Mouse (Mus musculus): ENCODE results near the gene Lbh.

The Lbh gene

DNA sequence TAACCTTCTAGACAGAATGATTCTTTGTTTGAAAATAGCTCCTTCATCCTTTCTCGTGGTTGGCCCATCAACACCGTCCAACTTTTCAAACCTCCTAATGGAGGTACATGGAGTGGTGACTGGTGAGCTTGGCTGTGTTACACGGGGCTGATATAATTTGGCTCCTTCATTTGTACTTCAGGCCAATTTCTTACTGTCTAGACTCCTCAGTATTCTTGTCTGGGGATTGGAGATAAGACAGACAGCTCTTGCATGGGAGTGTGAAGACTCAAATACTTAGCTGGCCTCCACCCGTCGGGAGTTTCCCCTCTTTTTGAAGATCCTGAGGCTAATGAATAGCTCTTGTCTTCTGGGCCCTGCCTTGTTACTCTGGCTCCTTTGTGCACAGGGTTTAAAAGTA is 26.3 kb downstream of the Lbh start:
- no peak for DNase-seq

GRCm38 (mm10) chr17:72947111-72947859 is 29.2 kb downstream of the Lbh start:
- DNase-seq, result no peak

DNA sequence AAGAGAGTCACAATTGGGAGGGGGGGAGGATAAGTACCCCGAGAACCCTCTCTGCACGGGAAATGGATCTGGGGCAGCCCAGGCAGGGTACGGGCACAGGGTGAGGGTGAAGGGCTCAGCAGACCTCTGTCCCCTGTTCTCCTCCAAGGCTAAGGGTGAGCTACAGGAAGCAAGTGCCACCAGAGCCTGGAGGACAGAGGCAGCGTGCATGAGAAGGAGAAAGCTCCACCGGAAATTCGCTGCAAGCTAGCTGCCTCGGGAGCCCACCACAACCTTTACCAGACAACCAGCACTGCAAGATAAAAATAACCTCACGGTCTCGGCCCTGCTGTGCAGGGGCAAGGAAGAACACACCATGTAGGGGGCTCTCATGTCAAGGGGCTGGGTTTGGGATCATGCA is 30.0 kb downstream of the Lbh start:
- no peak for DNase-seq

- no peak for DNase-seq
Measured at GRCm38 (mm10) chr17:72949247-72949701, 31.2 kb downstream of the Lbh start.

DNA sequence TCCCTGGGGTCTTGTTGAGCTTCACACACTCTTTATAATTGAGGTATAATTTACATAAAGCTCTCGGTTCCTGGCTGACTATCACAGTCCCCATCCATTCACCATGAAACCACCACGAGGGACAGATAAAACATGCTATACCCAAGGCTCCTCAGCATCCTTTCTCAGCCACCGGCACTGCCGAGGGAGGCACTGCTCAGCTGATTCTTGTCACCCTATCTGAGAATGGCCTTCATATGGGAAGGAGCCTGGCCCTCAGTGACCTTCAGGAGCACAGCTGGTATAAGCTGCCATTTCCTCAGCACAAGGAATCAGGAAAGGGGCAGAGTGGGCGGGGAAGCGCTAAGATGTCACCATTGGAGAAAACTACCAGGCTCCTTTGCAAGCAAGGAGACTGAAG is 33.2 kb downstream of the Lbh start:
- DNase-seq, result no peak

DNA sequence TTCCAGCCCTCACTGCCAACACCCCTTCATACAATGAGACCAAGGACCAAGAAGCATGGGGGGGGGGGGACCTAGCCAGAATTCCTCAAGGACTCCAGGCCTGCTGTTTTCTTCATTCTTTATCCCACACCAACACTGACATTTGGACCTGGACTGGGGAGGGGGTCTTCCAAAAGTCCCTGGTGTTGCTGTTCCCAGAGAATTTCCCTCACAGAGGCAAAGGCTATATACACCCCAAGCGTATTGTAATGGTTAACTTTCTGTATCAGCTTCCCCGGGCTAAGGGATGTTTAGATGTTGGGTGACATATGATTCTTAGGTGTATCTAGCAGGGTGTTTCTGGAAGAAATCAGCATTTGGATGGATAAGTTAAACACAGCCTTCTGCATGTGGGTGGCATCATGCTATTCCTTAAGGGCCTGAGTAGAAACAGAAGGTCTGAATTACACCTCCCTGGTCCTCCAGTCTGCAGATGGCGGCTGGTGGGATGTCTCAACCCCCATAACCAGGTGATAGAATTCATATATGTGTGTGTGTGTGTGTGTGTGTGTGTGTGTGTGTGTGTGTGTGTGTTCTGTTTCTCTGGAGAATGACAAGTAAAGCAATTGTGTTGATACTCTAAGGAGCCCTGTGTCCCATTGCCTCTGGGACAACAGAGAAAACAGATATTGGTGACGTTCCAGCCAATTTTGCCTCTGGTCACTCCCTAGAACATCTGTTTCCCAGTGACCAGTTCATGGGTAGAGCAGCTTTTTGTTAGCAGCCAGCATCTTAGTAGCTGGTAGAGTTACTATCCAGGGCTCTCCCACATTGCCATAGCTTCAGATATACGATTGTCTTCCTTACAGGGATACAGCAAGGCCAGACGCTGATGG is 35.9 kb downstream of the Lbh start:
- no peak for DNase-seq

DNA sequence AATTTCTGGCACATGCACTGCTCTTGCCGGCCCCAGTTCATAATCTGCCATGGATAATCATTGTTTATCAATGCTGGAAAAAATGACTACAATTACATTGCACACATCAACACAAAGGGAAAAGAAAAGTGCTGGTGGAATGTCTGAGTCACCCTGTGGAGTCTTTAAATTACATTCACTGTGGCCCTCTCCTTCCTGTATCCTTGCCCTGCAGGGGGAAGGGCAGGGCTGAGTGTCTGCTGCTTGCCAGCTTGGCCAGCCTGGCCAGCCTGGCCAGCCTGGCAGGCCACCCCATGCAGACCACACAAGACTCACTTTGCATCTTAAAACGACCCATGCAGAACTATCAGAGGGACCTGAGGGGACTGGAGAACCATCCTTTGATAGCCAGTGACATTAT is 37.4 kb downstream of the Lbh start:
- DNase-seq, result no peak

DNA sequence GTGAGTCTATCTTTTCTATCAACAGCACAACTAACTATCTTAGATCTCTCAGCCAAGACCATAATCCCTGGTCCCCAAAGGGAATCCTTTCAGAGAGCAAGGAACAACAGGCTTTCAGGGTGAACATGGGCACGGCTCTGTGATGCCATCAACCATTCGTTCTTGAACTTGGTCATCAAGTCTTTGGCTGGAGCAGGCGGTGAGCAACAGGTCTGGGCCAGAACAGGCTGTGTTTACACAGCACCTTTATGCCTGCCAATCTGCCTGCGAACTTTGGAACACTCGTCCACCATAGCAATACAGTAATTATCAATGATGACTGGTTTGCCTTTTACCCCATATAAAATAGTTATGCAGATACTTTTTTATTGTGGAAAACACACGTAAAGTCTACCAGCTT is 38.9 kb downstream of the Lbh start:
- DNase-seq, result no peak

- DNase-seq, result no peak
Measured at GRCm38 (mm10) chr17:72958886-72959285, 40.8 kb downstream of the Lbh start.

DNA sequence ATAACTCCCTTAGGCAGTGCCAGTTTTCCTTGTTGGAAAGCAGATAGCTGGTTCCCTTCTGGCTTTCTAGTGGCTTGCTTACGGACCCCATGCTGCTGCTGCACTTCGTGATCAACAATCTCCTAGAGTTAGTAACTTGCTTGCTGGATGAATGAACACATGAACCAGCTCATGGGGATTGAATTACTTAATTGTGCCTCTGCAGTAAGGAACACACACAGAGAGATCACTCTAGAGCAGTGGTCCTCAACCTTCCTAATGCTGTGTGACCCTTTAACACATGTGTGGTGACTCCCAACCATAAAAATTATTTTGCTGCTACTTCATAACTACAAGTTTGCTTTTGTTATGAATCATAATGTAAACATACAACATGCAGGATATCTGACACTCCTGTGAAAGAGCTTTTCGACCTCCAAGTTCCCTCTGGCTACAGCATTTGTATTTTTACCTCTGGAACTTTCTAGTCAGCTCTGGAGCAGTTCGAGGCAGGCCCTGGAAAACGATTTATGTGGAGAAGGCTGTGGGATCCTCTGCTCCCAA is 41.5 kb downstream of the Lbh start:
- no peak for DNase-seq

DNA sequence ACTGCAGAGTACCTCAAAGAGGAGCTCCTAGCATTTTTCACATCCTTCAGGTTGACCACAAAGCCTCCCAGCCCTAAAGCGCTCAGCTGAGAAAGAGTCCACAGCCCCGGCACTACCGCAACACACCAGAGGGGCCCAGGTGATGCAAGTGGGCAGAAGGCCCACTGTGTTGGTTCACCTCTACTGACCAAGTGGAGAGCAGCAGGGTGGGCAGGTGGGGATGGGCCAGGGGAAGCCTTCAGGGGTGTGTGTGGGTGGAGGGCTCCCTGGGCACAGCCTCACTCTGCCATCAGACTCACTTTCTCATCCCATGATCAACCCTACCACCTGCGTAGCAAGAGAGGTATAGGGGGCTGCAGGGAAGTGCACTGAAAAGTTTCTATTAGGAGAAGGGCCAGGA is 42.1 kb downstream of the Lbh start:
- DNase-seq, result no peak

DNA sequence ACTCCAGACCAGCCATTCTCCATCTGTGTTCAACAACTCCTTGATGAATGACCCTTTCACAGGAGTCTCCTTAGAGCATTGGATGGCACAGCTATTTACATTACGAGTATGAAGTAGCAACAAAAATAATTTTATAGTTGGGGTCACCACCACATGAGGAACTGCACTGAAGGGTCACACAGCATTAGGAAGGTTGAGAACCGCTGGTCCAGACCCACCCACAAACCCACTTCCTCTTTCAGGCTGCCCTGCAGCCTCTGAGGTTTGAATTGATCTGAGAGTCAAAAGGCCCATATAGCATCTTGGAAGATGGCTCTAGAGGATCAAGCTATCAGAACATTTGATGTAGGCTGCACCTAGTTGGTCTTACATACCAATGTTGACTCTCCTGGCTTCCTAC is 42.8 kb downstream of the Lbh start:
- no peak for DNase-seq

- DNase-seq, result no peak
Measured at GRCm38 (mm10) chr17:72961953-72962630, 44.0 kb downstream of the Lbh start.

GRCm38 (mm10) chr17:72965687-72966086 is 47.6 kb downstream of the Lbh start:
- no peak for DNase-seq

DNA sequence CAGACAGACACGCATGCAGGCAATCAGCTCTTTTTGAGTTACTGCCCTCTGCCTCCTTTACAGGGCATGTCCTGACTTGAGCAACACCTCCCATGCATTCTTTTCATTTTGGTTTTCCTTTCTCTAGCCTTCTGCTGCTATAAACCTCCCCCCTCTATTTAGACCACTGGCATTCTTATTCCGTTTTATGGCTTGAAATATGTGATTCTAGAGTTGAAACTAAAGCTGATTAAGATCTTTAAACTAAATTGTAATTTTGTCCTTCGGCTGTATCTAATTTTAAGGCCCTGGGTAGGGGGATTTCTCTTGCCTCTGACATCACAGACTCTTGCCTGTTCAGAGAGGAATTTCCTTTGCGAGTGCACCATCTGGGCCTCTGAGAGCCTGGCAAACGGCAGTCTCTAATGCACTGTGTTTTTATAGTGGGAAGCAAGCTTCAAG is 48.0 kb downstream of the Lbh start:
- DNase-seq, result no peak

- DNase-seq, result no peak
Measured at GRCm38 (mm10) chr17:72966878-72967277, 48.8 kb downstream of the Lbh start.

- DNase-seq, result no peak
Measured at GRCm38 (mm10) chr17:72967371-72968175, 49.5 kb downstream of the Lbh start.

- no peak for DNase-seq
Measured at GRCm38 (mm10) chr17:72968666-72969065, 50.6 kb downstream of the Lbh start.

GRCm38 (mm10) chr17:72970631-72971161 is 52.6 kb downstream of the Lbh start:
- no peak for DNase-seq

DNA sequence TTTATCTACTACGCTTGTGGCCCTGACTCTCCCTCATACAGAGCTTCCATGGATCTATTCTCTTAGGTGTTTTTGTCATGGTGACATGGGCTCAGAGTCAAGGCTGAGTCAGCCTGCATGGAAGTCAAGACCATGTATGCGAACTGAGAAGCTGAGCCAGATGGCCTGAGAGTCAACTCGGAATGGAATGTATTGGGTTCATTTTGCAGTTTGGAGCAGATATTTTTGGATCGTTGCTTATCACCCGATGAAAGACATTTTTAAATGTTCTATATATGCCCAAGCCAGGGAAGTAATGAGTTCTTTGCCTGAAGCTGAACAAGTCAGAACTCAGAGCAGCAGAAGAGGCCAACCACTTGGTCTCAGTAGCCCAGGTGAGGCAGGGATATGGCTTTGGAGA is 54.9 kb downstream of the Lbh start:
- no peak for DNase-seq

DNA sequence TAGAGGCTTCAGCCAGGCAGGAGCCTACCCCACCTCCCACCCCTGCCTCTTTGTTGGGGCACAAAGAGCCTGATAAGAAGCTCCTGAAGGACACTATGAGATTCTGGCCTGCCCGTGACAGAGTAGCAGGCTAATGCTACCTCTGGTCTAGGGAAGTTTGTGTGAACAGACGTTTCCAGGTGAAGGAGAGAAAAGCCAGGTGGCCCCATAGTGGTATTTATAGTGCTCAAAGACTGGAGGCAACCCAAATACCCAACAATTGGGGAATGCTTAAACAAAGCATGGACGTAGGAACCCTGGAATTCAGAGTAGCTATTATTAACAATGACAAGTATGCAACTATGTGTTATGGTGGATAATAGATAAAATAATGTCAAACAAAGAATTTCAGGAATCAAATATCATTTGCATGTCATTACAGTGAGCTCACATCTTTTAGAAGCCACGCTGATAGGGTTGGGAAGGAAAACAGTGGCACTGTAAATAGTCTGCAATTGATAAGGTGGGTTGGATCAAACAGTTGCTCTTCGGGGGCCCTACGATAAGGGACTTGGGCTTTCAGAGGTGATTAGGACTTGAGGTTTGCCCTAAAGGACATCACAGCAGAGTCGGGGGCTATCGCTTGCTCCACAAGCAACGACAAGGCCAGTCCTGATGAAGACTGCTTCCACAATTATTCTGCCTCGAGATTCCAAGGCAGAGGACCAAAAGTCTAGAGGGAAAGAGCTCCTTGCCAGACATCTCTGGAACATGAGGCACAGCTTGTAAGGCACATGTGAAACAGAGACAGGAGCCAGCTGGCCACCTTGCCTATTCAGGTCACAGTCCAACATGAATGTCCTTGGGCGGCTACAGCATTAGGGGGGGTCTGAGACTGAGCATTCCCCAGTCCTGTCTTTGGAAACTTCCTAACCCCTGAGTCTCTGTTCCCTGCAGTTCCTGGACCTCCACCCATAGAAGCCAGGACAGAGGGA is 58.4 kb downstream of the Lbh start:
- peak; percentile 57 for DNase-seq
